Mouse (Mus musculus) liver, adult 2 months (tissue): ENCODE measurements around the gene Gm17660. TPM values are rescaled to one million over a fixed set of nuclear protein-coding genes. Genes with fewer than 3 reads are reported as not detected.

ENCODE experiments used
- DNase-seq: peaks from one replicate; pipeline ENCODE4 v3.0.0-alpha.2; 2011; ENCODE audit warnings: low read depth, low spot score; ENCODE audit errors: extremely low read depth
- H3K27ac ChIP-seq: fragments of 200-500 bp; replicated peaks from 2 replicates; pipeline ENCODE4 v1.5.1; 2012; ENCODE audit warnings: low read depth, mild to moderate bottlenecking, control low read depth, inconsistent platforms, low read length; ENCODE audit not compliant: insufficient read depth
- H3K27me3 ChIP-seq: fragments of 200-500 bp; 2 replicates; pipeline ENCODE4 v1.6.1; 2012; ENCODE audit warnings: mild to moderate bottlenecking, moderate library complexity, low read length, inconsistent platforms; ENCODE audit not compliant: control insufficient read depth, insufficient read depth
- H3K36me3 ChIP-seq: fragments of 200-500 bp; 2 replicates; pipeline ENCODE4 v1.6.1; 2012; ENCODE audit warnings: low read length, inconsistent platforms; ENCODE audit not compliant: control insufficient read depth, insufficient read depth
- H3K4me1 ChIP-seq: fragments of 200-500 bp; 2 replicates; pipeline ENCODE4 v1.6.1; 2011; ENCODE audit warnings: low read length; ENCODE audit not compliant: control insufficient read depth, insufficient read depth
- H3K4me3 ChIP-seq: fragments of 200-500 bp; 2 replicates; pipeline ENCODE4 v1.5.1; 2011; ENCODE audit warnings: low read depth, mild to moderate bottlenecking, control low read depth, low read length, moderate library complexity; ENCODE audit not compliant: insufficient read depth
- H3K79me2 ChIP-seq: fragments of 200-500 bp; 2 replicates; pipeline ENCODE4 v1.6.1; 2012; ENCODE audit warnings: inconsistent platforms, mild to moderate bottlenecking, low read length, moderate library complexity; ENCODE audit not compliant: control insufficient read depth, insufficient read depth
- H3K9ac ChIP-seq: fragments of 200-500 bp; 2 replicates; pipeline ENCODE4 v1.6.1; 2012; ENCODE audit warnings: low read depth, mild to moderate bottlenecking, control low read depth, inconsistent platforms, low read length
- CTCF ChIP-seq: fragments of 200-500 bp; IDR thresholded peaks from 2 replicates; pipeline ENCODE4 v1.5.1; 2011; ENCODE audit warnings: low read depth, low read length, control low read depth
- POLR2A ChIP-seq: fragments of 200-500 bp; IDR thresholded peaks from 2 replicates; pipeline ENCODE4 v1.6.1; 2011; ENCODE audit warnings: low read length, control low read depth; ENCODE audit not compliant: insufficient read depth; ENCODE audit errors: extremely low read depth
- WGBS: fragments of 180-500 bp; shearing (Covaris S2); methylation state at CpG from one replicate; pipeline ENCODE4 v1.1.7; 2018; 5-methylcytosine and 5-hydroxymethylcytosine counted together
- polyA plus RNA-seq: library from polyadenylated mRNA; depleted of rRNA; stranded (reverse); fragments of >200 nt; gene quantifications from 2 replicates; pipeline ENCODE4 v1.2.3, GENCODE M21; 2012
- total RNA-seq: library from RNA; depleted of rRNA; stranded (reverse); fragments of >200 nt; gene quantifications from 2 replicates; pipeline ENCODE4 v1.2.3, GENCODE M21; 2014

The Gm17660 gene
- total and polyA plus RNA-seq, 2 experiments = not detected

DNA sequence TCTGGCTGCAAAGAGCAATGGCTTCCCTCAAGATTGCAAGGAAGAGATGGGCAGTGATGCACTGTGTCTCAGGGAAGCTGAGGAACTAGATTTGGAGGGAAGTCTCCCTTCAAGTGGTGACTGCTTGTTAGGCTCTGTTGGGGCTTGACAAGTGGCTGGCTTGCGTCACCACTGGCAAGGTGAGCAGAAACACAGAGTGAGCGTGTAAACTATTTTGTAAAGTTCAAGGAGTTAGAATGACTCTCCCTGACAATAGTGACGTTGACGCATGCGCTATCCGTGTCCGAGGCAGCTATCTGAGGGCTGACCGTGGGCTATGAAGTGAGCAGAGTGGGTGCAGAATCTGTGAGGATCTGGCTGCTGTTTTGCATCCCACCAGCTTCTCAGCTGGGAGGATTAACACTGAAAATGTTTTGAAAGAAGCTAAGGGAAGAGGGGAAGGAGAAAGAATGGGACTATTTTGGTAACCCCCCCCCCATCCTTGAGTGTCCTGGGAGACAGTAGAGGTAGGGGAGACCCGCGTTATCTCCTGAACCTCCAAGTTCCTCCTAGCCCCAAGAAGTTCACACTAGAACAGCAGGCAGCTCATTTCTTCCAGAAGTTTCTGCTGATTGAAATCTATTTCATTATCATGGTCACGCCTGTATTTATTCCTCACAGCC lies 18.1 kb upstream of the Gm17660 start:
- no peak for DNase-seq
- no peak overlapping the region for H3K27ac ChIP-seq
- WGBS = 76% methylated on average over 11 of the region's 11 CpGs
- no peaks in the 10 kb centered on the region for H3K4me1 ChIP-seq
- H3K27me3 ChIP-seq = no peaks in the 10 kb centered on the region; the same call in 1 of the 2 replicates
- no peaks in the 10 kb centered on the region for H3K36me3 ChIP-seq
- no peak overlapping the region for H3K4me3 ChIP-seq
- no peak overlapping the region for H3K9ac ChIP-seq
- H3K79me2 ChIP-seq = no peaks in the 10 kb centered on the region
- TF ChIP-seq CTCF = no peak
- no peak for TF ChIP-seq POLR2A

DNA sequence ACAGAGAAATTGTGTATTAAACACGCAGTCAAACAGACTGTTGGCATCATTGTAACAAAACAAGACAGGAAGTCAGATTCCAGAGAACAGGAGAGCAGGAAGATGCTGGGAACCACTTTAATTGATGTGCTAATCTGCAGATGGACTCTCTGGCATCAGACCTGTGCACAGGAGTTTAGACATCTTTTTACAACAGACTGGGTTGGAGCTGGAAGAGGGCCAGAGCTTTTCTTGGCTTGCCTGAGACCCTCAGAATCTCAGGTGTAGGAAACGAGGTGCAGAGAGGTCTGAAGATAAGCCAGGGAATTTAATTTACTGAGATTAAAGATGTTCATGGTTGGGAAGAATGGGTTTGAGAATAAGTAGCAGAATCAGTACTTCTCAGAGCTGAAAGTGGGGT lies 12.3 kb upstream of the Gm17660 start:
- no peak for TF ChIP-seq POLR2A
- H3K27ac ChIP-seq = no peak overlapping the region
- H3K4me1 ChIP-seq = no peaks in the 10 kb centered on the region
- WGBS = 77% methylated on average over 2 of the region's 2 CpGs
- no peaks in the 10 kb centered on the region for H3K79me2 ChIP-seq
- H3K4me3 ChIP-seq = no peak overlapping the region
- no peaks in the 10 kb centered on the region for H3K36me3 ChIP-seq
- H3K27me3 ChIP-seq = no peaks in the 10 kb centered on the region
- no peak overlapping the region for H3K9ac ChIP-seq
- DNase-seq = no peak

DNA sequence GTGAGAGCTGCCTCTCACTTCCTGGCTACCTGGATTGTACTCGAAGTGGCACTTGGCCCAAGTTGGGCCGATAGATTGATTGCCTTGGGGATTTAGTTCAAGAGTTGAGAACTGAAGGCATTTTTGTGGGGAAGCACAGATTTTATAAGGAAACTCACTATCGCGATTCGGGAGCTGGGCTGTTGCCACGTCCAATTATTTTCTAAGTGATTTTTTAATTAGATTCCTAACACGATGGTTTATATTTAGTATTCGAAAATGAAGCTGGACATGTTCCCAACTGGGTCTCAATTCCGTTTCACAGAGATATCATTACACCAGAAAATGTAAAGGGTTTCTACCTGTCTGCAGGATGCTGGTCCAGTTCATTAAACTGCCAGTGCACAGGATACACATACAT lies 8.0 kb upstream of the Gm17660 start:
- Histone ChIP-seq H3K9ac (no peak overlapping the region), H3K27ac (no peak overlapping the region), H3K36me3 (no peaks in the 10 kb centered on the region), H3K27me3 (no peaks in the 10 kb centered on the region; the same call in 1 of the 2 replicates), H3K79me2 (no peaks in the 10 kb centered on the region), H3K4me1 (no peaks in the 10 kb centered on the region), H3K4me3 (no peak overlapping the region)
- 91% methylated on average over 9 of the region's 9 CpGs for WGBS
- DNase-seq = no peak
- TF ChIP-seq CTCF (no peak), POLR2A (no peak)

DNA sequence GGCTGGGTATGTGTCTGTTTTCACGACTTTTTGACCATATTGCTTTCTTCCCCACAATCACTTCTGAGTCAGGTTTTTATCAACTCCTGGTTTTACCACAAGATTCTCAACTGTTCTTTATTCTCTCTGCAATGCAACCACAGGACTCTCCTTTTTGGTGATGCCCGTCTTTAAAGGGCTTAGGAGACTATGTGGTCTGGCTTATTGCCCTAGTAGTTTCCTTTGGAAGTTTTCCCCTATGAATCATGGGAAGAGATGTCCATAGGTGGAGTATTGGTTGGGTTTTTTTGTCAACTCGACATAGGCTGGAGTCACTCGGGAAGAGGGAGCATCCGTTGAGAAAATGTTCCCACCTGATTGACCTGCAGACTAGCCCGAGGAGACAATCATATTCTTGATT lies 3.3 kb upstream of the Gm17660 start:
- no peaks in the 10 kb centered on the region for H3K4me1 ChIP-seq
- DNase-seq = no peak
- no peak for TF ChIP-seq CTCF
- no peak for TF ChIP-seq POLR2A
- no peaks in the 10 kb centered on the region; the same call in 1 of the 2 replicates for H3K27me3 ChIP-seq
- H3K36me3 ChIP-seq = no peaks in the 10 kb centered on the region
- H3K27ac ChIP-seq = no peak overlapping the region
- H3K9ac ChIP-seq = no peak overlapping the region
- 88% methylated on average over 6 of the region's 6 CpGs for WGBS
- H3K4me3 ChIP-seq = no peak overlapping the region
- H3K79me2 ChIP-seq = no peaks in the 10 kb centered on the region

DNA sequence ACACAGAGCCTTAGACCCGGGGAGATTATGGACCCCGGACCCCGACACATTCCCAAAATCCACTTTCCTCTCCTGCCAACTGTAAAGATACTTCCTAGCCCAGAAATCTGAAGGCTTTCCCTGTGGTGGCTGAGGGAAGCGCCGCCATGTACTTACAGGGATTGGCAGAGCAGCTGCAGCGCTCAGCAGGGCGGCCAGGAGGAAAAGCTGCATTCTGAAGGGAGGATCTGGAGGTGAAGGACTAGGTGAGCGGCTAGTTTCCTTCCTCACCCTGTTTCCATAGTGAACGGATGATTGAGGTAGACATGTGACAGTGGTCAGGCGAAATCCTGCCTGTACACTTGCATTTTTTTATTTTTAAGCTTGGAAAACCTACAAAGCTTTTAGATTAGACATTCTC lies 1.0 kb downstream of the Gm17660 start:
- no peak overlapping the region for H3K4me3 ChIP-seq
- no peak overlapping the region for H3K27ac ChIP-seq
- no peaks in the 10 kb centered on the region for H3K4me1 ChIP-seq
- DNase-seq = no peak
- H3K79me2 ChIP-seq = no peaks in the 10 kb centered on the region
- no peak overlapping the region for H3K9ac ChIP-seq
- H3K27me3 ChIP-seq = no peaks in the 10 kb centered on the region; the same call in 1 of the 2 replicates
- TF ChIP-seq POLR2A (no peak), CTCF (no peak)
- no peaks in the 10 kb centered on the region for H3K36me3 ChIP-seq
- WGBS = 33% methylated on average over 10 of the region's 10 CpGs

DNA sequence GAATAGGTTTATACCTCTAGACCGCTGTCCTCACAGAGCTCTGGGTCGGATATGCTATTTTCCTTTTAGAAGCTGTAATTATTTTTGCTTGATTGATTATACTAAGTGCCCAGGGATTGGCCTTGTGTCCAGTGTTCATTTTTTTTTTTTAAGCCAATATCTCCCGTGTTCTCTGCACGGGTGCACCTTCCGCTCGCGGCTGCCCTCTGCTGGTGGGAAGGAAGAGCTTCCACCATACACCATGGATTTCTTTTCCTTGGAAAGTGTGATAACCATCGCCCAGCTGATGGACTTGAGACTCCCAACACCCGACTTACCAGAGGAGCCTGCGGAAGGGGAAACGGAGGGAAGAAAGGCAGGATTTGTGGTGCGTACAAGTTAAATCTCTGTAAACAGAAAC lies 3.0 kb downstream of the Gm17660 start:
- Histone ChIP-seq H3K27ac (no peak overlapping the region), H3K4me1 (no peaks in the 10 kb centered on the region), H3K9ac (no peak overlapping the region), H3K27me3 (no peaks in the 10 kb centered on the region), H3K4me3 (no peak overlapping the region), H3K79me2 (no peaks in the 10 kb centered on the region), H3K36me3 (no peaks in the 10 kb centered on the region)
- DNase-seq = peak; percentile 33
- TF ChIP-seq POLR2A = no peak
- TF ChIP-seq CTCF = peak; percentile 92
- 20% methylated on average over 12 of the region's 12 CpGs for WGBS
